8 mouse cellular contexts compared by ENCODE assay signal in genomic region chr10:31519420-31519819, GRCm38 (mm10).
DNase-seq lines count a peak whose midpoint lies in the region; TF ChIP-seq lines count a peak whose summit lies in the region.

No protein-coding gene starts in this region.

- H3K4me1 ChIP-seq in heart, embryonic 10.5 days = no peaks in the 10 kb centered on the region
- H3K4me1 ChIP-seq in E14TG2a.4 (replicated peaks; ENCODE audit: low read depth, low read length) = no peaks in the 10 kb centered on the region

- intact Hi-C loops in heart, postnatal 25 days (cut with DNase I) = no loop called here

- DNase-seq in heart, embryonic 10.5 days (ENCODE audit: low spot score) = peak; percentile 77
- no peak for DNase-seq in heart, postnatal 25 days (ENCODE audit: low spot score)
- peak; percentile 52 for DNase-seq in adrenal gland, adult 2 months
- peak; percentile 47 for DNase-seq in lung, postnatal 10 days
- DNase-seq in urinary bladder, postnatal 25 days (ENCODE audit: low spot score) = no peak
- no peak for DNase-seq in right cerebral cortex, postnatal 14 days
- no peak for DNase-seq in testis, postnatal 14 days (ENCODE audit: low spot score)

- no peaks in the 10 kb centered on the region for H3K27me3 ChIP-seq in heart, embryonic 10.5 days (ENCODE audit: insufficient read depth, poor library complexity, severe bottlenecking)
- H3K27me3 ChIP-seq in E14TG2a.4 (ENCODE audit: insufficient read depth, low read length) = no peaks in the 10 kb centered on the region

- peak; percentile 27; the same call in 1 of the 2 replicates for TF ChIP-seq CTCF in E14TG2a.4 (conservative IDR thresholded peaks at IDR 0.05; ENCODE audit: low read length)

- no peak overlapping the region for H3K27ac ChIP-seq in heart, embryonic 10.5 days

- no peaks in the 10 kb centered on the region for H3K9me3 ChIP-seq in heart, embryonic 10.5 days
- H3K9me3 ChIP-seq in E14TG2a.4 (ENCODE audit: low read length) = no peaks in the 10 kb centered on the region

- H3K36me3 ChIP-seq in heart, embryonic 10.5 days = no peaks in the 10 kb centered on the region
- H3K36me3 ChIP-seq in E14TG2a.4 (ENCODE audit: insufficient read depth, low read length) = no peaks in the 10 kb centered on the region

- no peak overlapping the region for H3K4me3 ChIP-seq in heart, embryonic 10.5 days
- H3K4me3 ChIP-seq in E14TG2a.4 (replicated peaks; ENCODE audit: low read length) = no peak overlapping the region

- WGBS in heart, embryonic 10.5 days = 73% methylated on average over 1 of the region's 1 CpGs

Comparison
In these comparisons a context has a peak if more than half of its experiments do, and no peak if none do; other contexts are left out.
1. DNase-seq: peak in heart, embryonic 10.5 days (single experiment), adrenal gland, adult 2 months (single experiment) and lung, postnatal 10 days (single experiment); none in heart, postnatal 25 days (single experiment), urinary bladder, postnatal 25 days (single experiment), right cerebral cortex, postnatal 14 days (single experiment) and testis, postnatal 14 days (single experiment).